Mouse (Mus musculus) embryonic facial prominence, embryonic 11.5 days (tissue): ENCODE measurements around the gene Kctd2. TPM values are rescaled to one million over a fixed set of nuclear protein-coding genes. Genes with fewer than 3 reads are reported as not detected.
A peak's percentile ranks its signal among the peaks of the same experiment; 100 is the strongest.

Source experiments
- ATAC-seq: fragments of 200-750 bp; cut with Nextera tagmentation; replicated peaks from 2 replicates; pipeline ENCODE4 v1.8.0; 2017; ENCODE audit warnings: low read depth; ENCODE audit not compliant: insufficient number of reproducible peaks, low FRiP score, low TSS enrichment
- DNase-seq: peaks from one replicate; pipeline ENCODE4 v3.0.0-alpha.2; 2015; ENCODE audit warnings: low spot score
- H3K27ac ChIP-seq: fragments of 300-500 bp; sonication (generic); replicated peaks from 2 replicates; pipeline ENCODE4 v1.5.1; 2014; ENCODE audit warnings: mild to moderate bottlenecking, low read depth, low read length, control low read depth
- H3K27me3 ChIP-seq: fragments of 300-500 bp; sonication (generic); 2 replicates; pipeline ENCODE4 v1.6.1; 2014; ENCODE audit warnings: mild to moderate bottlenecking, low read length, moderate library complexity, mixed read lengths; ENCODE audit not compliant: control insufficient read depth, insufficient read depth
- H3K36me3 ChIP-seq: fragments of 300-500 bp; sonication (generic); replicated peaks from 2 replicates; pipeline ENCODE4 v1.6.1; 2014; ENCODE audit warnings: low read depth, mild to moderate bottlenecking, low read length, moderate library complexity, mixed read lengths; ENCODE audit not compliant: control insufficient read depth, insufficient read depth
- H3K4me1 ChIP-seq: fragments of 300-500 bp; sonication (generic); 2 replicates; pipeline ENCODE4 v1.6.1; 2014; ENCODE audit warnings: low read length, mixed read lengths; ENCODE audit not compliant: control insufficient read depth, insufficient read depth
- H3K4me2 ChIP-seq: fragments of 300-500 bp; sonication (generic); 2 replicates; pipeline ENCODE4 v1.6.1; 2014; ENCODE audit warnings: low read depth, mild to moderate bottlenecking, control low read depth, low read length, moderate library complexity
- H3K4me3 ChIP-seq: fragments of 300-500 bp; sonication (generic); 2 replicates; pipeline ENCODE4 v1.5.1; 2014; ENCODE audit warnings: low read depth, low read length, control low read depth
- H3K9ac ChIP-seq: fragments of 300-500 bp; sonication (generic); replicated peaks from 2 replicates; pipeline ENCODE4 v1.6.1; 2014; ENCODE audit warnings: mild to moderate bottlenecking, control low read depth, low read length
- H3K9me3 ChIP-seq: fragments of 300-500 bp; sonication (generic); replicated peaks from 2 replicates; pipeline ENCODE4 v1.6.1; 2016; ENCODE audit warnings: mild to moderate bottlenecking, low read length, inconsistent platforms, mixed read lengths; ENCODE audit not compliant: control insufficient read depth
- WGBS: fragments of 180-500 bp; shearing (Covaris S2); extraction: QIAGEN DNeasy Blood & Tissue Kit; methylation state at CpG from one replicate; pipeline ENCODE4 v1.1.7; 2014; 5-methylcytosine and 5-hydroxymethylcytosine counted together
- polyA plus RNA-seq: library from polyadenylated mRNA; unstranded; fragments of >200 nt; fragmentation: Nextera tagmentation; extraction: Ambion mirVana; gene quantifications from 2 replicates; pipeline ENCODE4 v1.2.1, GENCODE M21; 2014

Kctd2 gene
- polyA plus RNA-seq, 1 experiment from 2014 or later = 21.0 TPM

DNA sequence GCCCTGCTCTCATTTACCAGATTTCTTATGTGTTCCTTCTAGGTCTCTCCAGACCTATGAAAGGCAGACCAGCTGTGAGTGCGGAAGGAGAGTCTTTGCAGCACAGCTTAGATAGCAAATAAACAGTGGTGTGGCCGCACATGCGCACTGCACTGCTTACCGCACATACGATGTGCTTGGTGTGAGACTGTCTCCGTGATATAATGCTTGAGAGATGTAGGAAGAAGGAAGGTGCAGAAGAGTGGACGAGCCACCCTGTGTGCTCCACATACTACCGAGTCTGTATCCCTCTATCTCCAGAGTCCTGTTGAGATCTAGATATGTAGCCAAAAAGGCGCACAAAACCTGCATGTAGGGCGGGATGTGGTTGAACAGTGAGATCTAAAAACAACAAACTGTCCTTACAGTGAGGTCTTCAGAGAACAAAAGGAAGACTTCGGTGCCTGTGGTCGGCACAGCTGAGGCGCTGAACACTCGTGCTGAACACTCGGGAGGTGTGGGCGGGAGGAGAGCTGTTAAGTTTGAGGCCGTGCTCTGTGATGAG lies 13.0 kb upstream of the Kctd2 start:
- H3K36me3 ChIP-seq = peaks cover 4% of the 10 kb centered on the region; the same call in 1 of the 2 replicates
- DNase-seq (no peak), ATAC-seq (no peak)
- 94% methylated on average over 17 of the region's 17 CpGs for WGBS
- H3K9ac ChIP-seq = no peak overlapping the region
- H3K4me3 ChIP-seq = no peak overlapping the region
- no peaks in the 10 kb centered on the region for H3K4me1 ChIP-seq
- no peaks in the 10 kb centered on the region for H3K27me3 ChIP-seq
- no peak overlapping the region for H3K4me2 ChIP-seq
- H3K27ac ChIP-seq = no peak overlapping the region
- no peaks in the 10 kb centered on the region for H3K9me3 ChIP-seq

GRCm38 (mm10) chr11:115408266-115408920 lies 11.5 kb upstream of the Kctd2 start:
- Histone ChIP-seq H3K36me3 (peaks cover 4% of the 10 kb centered on the region; the same call in 1 of the 2 replicates), H3K27me3 (no peaks in the 10 kb centered on the region), H3K4me2 (no peak overlapping the region), H3K4me3 (no peak overlapping the region), H3K4me1 (no peaks in the 10 kb centered on the region), H3K27ac (0 out of 2 replicates have a peak overlapping the region, but pooled peaks have one; percentile 30), H3K9me3 (no peaks in the 10 kb centered on the region), H3K9ac (no peak overlapping the region)
- ATAC-seq = no peak
- 88% methylated on average over 6 of the region's 6 CpGs for WGBS
- no peak for DNase-seq

DNA sequence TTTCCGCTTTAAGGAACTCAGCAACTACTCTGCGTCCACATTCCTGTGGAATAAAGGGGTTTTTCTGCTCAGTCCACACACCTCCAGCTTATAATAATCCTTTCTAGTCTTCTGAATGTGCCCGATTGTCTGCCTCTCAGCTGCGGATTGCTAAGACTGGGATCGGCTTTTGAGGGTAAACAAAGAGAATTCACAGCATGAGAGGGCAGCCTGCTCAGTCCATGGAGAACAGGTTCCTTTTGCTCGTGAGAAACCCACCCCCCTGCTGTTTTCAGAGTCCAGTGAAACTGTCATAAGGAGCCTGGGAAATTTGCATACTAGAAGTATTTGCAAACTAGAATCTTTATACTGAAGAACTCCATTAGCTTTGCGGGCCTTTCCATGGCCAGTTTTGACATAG lies 10.4 kb upstream of the Kctd2 start:
- Histone ChIP-seq H3K9me3 (no peaks in the 10 kb centered on the region), H3K4me2 (no peak overlapping the region), H3K27ac (peak overlapping the region; percentile 31; the same call in 1 of the 2 replicates), H3K9ac (no peak overlapping the region), H3K4me1 (no peaks in the 10 kb centered on the region; the same call in 1 of the 2 replicates), H3K27me3 (no peaks in the 10 kb centered on the region), H3K36me3 (peaks cover 4% of the 10 kb centered on the region; the same call in 1 of the 2 replicates), H3K4me3 (no peak overlapping the region)
- 58% methylated on average over 7 of the region's 7 CpGs for WGBS
- no peak for ATAC-seq
- peak; percentile 45 for DNase-seq

- Histone ChIP-seq H3K4me3 (peak overlapping the region; percentile 95), H3K4me2 (peak overlapping the region; percentile 81), H3K4me1 (peaks cover 7% of the 10 kb centered on the region), H3K9ac (peak overlapping the region; percentile 97), H3K27ac (peak overlapping the region; percentile 80), H3K27me3 (no peaks in the 10 kb centered on the region), H3K9me3 (no peaks in the 10 kb centered on the region), H3K36me3 (no peaks in the 10 kb centered on the region; the same call in none of the 2 replicates)
- WGBS = 3% methylated on average over 43 of the region's 45 CpGs
- DNase-seq = peak; percentile 57
- peak; percentile 64 for ATAC-seq
Measured at GRCm38 (mm10) chr11:115420336-115421190, 635 bp downstream of the Kctd2 start.

GRCm38 (mm10) chr11:115421328-115421727 lies 1.4 kb downstream of the Kctd2 start:
- DNase-seq = no peak
- Histone ChIP-seq H3K9ac (peak overlapping the region; percentile 97; the same call in 1 of the 2 replicates), H3K4me3 (peak overlapping the region; percentile 95; the same call in 1 of the 2 replicates), H3K27ac (no peak overlapping the region), H3K9me3 (no peaks in the 10 kb centered on the region), H3K4me2 (no peak overlapping the region; the same call in 1 of the 2 replicates), H3K27me3 (no peaks in the 10 kb centered on the region), H3K36me3 (no peaks in the 10 kb centered on the region; the same call in 1 of the 2 replicates), H3K4me1 (peaks cover 7% of the 10 kb centered on the region)
- no peak for ATAC-seq
- 60% methylated on average over 1 of the region's 1 CpGs for WGBS

- Histone ChIP-seq H3K36me3 (no peaks in the 10 kb centered on the region; the same call in 1 of the 2 replicates), H3K4me3 (no peak overlapping the region), H3K9me3 (no peaks in the 10 kb centered on the region), H3K4me1 (peaks cover 7% of the 10 kb centered on the region), H3K9ac (no peak overlapping the region), H3K27me3 (no peaks in the 10 kb centered on the region), H3K27ac (no peak overlapping the region), H3K4me2 (no peak overlapping the region)
- DNase-seq (no peak), ATAC-seq (no peak)
- WGBS = 91% methylated on average over 16 of the region's 16 CpGs
Measured at GRCm38 (mm10) chr11:115421972-115422371, 2.0 kb downstream of the Kctd2 start.

DNA sequence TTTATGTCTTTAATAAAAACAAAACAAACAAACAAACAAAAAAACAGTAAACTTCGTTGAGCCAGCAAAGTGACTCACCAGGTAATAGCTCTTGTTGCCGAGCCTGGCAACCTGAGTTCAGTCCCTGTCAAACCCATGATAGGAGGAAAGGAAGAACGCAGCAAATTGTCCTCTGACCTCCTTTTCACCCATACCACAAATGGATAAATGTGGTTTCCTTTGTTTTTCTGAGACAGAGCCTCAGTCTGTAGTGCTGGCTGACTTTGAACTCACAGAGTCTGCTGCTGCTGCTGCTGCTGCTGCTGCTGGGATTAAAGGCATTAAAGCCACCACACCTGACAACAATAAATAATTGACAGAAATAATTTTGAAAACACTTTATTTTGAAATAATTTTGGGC lies 3.2 kb downstream of the Kctd2 start:
- no peak overlapping the region for H3K27ac ChIP-seq
- ATAC-seq = no peak
- H3K9ac ChIP-seq = no peak overlapping the region
- no peaks in the 10 kb centered on the region for H3K27me3 ChIP-seq
- DNase-seq = no peak
- peaks cover 7% of the 10 kb centered on the region for H3K4me1 ChIP-seq
- WGBS = 71% methylated on average over 3 of the region's 3 CpGs
- H3K4me3 ChIP-seq = no peak overlapping the region
- no peaks in the 10 kb centered on the region for H3K36me3 ChIP-seq
- H3K9me3 ChIP-seq = no peaks in the 10 kb centered on the region
- H3K4me2 ChIP-seq = no peak overlapping the region
